Mouse (Mus musculus): ENCODE results near the gene Prkca. TPM values are rescaled to one million over a fixed set of nuclear protein-coding genes. Genes with fewer than 3 reads are reported as not detected.

Prkca gene
- polyA plus RNA-seq, 1 experiment, result 266 TPM

DNA sequence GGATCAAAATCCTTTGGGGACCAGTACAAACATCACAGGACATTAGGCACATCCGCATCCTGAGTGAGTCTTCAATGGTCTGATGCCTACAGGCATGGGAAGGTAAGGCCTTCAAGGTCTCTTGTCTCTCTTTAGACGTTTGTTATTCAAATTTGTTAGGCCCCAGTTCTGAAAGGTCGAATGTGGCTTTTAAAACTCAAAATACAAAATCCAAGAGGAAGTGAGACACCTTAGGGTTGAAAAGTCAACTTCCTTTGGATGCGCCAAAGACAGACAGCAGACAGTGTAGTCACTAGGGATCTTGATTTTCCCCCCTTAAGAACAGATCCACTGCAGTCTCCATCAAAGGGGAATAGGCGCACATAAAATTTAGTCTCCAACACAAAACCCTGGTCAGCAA is 187.6 kb downstream of the Prkca start:
- TF ChIP-seq CTCF (IDR thresholded peaks at IDR 0.05; ENCODE audit: insufficient read depth, low read depth, low read length) (no peak), POLR2A (IDR thresholded peaks at IDR 0.05; ENCODE audit: insufficient read depth, low read depth, low read length) (no peak)
- Histone ChIP-seq H3K27ac (ENCODE audit: insufficient read depth, low read depth, low read length) (no peak overlapping the region), H3K4me1 (ENCODE audit: control insufficient read depth, insufficient read depth, low read length) (peaks cover 24% of the 10 kb centered on the region), H3K4me3 (ENCODE audit: insufficient read depth, low read depth, low read length) (no peak overlapping the region)
- WGBS, result 89% methylated on average over 5 of the region's 5 CpGs

DNA sequence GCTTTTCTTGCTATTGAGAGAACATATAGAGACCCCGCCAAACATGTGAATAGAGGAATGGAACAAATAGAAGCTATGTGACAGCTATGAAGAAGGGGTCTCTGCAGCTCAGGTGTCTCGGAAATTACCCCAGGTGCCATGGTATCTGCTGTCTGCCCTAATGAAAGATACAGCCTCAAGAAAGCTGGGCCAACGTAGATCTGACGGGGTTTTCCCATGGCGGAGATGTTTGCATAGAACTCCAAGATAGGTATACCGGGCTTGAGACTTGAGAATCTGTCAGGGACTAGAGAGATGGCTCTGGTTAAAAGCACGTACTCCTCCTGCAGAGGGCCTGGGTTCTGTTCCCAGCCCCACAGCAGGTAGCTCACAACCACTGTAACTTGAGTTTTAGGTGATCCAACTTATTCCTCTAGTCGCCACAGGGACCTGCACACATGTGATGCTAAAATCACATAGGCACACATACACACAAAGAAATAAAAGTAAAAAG is 188.6 kb downstream of the Prkca start:
- no peak for TF ChIP-seq CTCF (IDR thresholded peaks at IDR 0.05; ENCODE audit: insufficient read depth, low read depth, low read length)
- TF ChIP-seq POLR2A (IDR thresholded peaks at IDR 0.05; ENCODE audit: insufficient read depth, low read depth, low read length), result no peak
- 94% methylated on average over 8 of the region's 8 CpGs for WGBS
- Histone ChIP-seq H3K27ac (ENCODE audit: insufficient read depth, low read depth, low read length) (peak overlapping the region; percentile 15; the same call in 1 of the 2 replicates), H3K4me3 (ENCODE audit: insufficient read depth, low read depth, low read length) (no peak overlapping the region), H3K4me1 (ENCODE audit: control insufficient read depth, insufficient read depth, low read length) (peaks cover 32% of the 10 kb centered on the region)

DNA sequence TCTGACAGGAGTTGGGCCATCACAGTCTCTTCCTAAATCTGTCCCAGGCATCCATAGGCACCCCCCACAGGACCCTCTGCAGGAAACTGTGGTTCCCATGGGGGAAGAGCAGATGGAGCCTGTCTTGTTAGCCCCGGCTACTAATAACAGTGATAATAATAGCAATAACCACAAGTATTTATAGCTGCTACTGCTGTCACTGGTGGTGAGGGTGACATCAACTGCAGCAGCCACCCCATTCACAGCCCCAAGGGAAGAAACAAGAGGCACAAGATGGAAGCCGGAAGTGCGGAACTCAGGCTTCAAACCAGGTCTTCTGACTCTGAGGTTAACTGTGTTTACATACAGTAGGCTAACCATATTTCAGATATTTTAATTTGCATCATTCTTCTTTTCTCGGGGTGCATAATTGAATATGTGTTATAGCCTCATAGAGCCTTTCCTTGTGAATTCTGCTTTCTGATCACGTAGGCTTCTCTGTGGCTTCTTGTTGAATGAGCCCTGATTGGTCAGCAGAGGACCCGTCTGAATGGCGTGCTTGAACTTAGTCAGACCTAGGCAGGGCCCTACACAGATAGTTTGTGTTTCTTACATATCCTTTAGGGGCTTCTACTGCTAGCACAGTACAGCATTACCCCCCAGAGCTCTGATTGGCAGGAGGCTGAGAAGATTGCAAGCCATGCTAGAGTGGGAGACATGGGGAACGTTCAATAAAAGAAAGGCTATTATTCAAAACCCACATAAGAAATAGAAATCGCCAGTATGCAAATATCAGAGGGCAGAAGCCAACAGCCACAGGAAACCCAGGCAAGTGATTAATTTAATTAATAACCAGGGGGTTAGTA is 189.5 kb downstream of the Prkca start:
- TF ChIP-seq POLR2A (IDR thresholded peaks at IDR 0.05; ENCODE audit: insufficient read depth, low read depth, low read length) (no peak), CTCF (IDR thresholded peaks at IDR 0.05; ENCODE audit: insufficient read depth, low read depth, low read length) (no peak)
- Histone ChIP-seq H3K4me3 (ENCODE audit: insufficient read depth, low read depth, low read length) (no peak overlapping the region), H3K27ac (ENCODE audit: insufficient read depth, low read depth, low read length) (peak overlapping the region; percentile 96), H3K4me1 (ENCODE audit: control insufficient read depth, insufficient read depth, low read length) (peaks cover 37% of the 10 kb centered on the region)
- 43% methylated on average over 9 of the region's 9 CpGs for WGBS

DNA sequence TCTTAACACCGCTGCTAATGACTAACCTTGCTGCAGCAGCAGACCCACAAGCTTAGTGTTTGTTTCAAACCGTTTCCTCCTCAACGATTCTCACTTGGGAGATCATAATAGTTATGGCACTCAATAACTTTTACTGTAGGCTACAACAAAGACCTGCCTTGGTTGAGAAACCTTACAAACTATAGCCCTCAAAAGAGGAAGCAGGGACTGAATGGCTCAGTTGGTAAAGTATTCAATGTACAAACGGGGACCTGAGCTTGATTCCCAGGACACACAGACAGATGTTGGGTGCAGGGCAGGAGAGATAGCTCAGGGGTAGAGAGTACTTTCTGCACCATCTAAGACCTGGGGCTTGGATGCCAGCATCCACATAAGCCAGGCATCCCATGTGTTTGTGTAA is 191.1 kb downstream of the Prkca start:
- Histone ChIP-seq H3K27ac (ENCODE audit: insufficient read depth, low read depth, low read length) (peak overlapping the region; percentile 96), H3K4me3 (ENCODE audit: insufficient read depth, low read depth, low read length) (no peak overlapping the region), H3K4me1 (ENCODE audit: control insufficient read depth, insufficient read depth, low read length) (peaks cover 41% of the 10 kb centered on the region)
- WGBS, result 27% methylated on average over 4 of the region's 4 CpGs
- TF ChIP-seq POLR2A (IDR thresholded peaks at IDR 0.05; ENCODE audit: insufficient read depth, low read depth, low read length) (no peak), CTCF (IDR thresholded peaks at IDR 0.05; ENCODE audit: insufficient read depth, low read depth, low read length) (no peak)

DNA sequence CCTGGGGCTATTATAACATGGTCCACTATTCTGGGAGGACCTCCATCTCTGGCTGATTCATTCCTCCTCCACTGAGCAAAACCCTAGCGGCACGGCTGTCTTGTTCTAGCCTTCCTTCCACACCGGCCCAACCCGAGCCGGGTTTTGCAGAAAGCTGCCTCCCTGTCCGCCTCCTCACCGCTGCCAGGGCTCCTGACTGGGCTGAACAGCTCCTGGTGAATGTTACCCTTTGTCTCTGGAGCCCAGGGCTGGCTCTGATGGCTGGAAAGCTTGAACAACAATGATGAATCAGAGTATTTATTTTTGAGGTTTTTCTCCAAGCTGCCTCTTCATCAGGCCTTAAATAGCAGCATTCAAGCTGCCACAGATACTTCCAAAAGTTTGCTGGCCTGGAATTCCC is 193.3 kb downstream of the Prkca start:
- TF ChIP-seq POLR2A (IDR thresholded peaks at IDR 0.05; ENCODE audit: insufficient read depth, low read depth, low read length), result no peak
- TF ChIP-seq CTCF (IDR thresholded peaks at IDR 0.05; ENCODE audit: insufficient read depth, low read depth, low read length), result no peak
- Histone ChIP-seq H3K27ac (ENCODE audit: insufficient read depth, low read depth, low read length) (peak overlapping the region; percentile 96), H3K4me3 (ENCODE audit: insufficient read depth, low read depth, low read length) (no peak overlapping the region), H3K4me1 (ENCODE audit: control insufficient read depth, insufficient read depth, low read length) (peaks cover 44% of the 10 kb centered on the region)
- WGBS, result 8% methylated on average over 7 of the region's 7 CpGs

DNA sequence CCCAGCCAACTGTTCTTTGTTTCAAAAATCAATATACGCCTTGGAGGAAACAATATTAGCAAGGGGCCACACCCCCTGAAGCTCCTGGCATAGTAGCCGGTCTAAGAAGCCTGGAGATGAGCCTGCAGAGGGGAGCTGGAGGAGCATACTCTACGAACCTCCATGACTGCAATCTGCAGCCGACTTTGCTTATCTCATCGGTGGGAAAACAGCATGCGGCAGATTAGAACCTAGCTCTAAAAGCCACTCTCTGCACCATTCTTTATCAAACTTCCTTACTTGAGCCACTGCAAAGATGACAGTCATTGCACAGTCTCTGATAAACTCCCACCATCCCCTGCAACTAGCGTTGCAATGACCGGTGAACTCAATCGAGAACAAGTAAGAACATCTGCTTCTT is 194.5 kb downstream of the Prkca start:
- H3K4me3 ChIP-seq (ENCODE audit: insufficient read depth, low read depth, low read length), result no peak overlapping the region
- peaks cover 44% of the 10 kb centered on the region for H3K4me1 ChIP-seq (ENCODE audit: control insufficient read depth, insufficient read depth, low read length)
- no peak for TF ChIP-seq POLR2A (IDR thresholded peaks at IDR 0.05; ENCODE audit: insufficient read depth, low read depth, low read length)
- no peak for TF ChIP-seq CTCF (IDR thresholded peaks at IDR 0.05; ENCODE audit: insufficient read depth, low read depth, low read length)
- 32% methylated on average over 9 of the region's 9 CpGs for WGBS
- H3K27ac ChIP-seq (ENCODE audit: insufficient read depth, low read depth, low read length), result peak overlapping the region; percentile 50

DNA sequence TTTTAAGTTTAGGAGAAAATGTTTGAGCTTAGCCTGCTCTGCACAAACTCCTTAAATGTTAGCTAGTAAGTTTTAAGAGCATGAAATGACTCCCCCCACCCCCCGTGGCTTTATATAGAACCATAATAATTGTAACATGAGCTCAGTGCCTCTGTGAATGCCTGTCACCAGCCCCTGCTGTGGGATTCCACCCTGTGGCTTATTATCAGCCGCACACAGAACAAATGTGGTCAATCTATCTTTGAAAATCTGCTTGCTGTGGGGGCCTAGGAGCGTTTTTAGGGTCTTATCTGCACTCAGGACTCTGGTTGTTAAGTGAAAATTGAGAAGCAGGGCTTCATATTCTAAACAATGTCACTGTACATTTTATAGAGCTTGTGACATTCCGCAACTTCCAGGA is 195.2 kb downstream of the Prkca start:
- Histone ChIP-seq H3K4me1 (ENCODE audit: control insufficient read depth, insufficient read depth, low read length) (peaks cover 37% of the 10 kb centered on the region), H3K27ac (ENCODE audit: insufficient read depth, low read depth, low read length) (peak overlapping the region; percentile 50), H3K4me3 (ENCODE audit: insufficient read depth, low read depth, low read length) (no peak overlapping the region)
- WGBS, result 36% methylated on average over 4 of the region's 4 CpGs
- no peak for TF ChIP-seq CTCF (IDR thresholded peaks at IDR 0.05; ENCODE audit: insufficient read depth, low read depth, low read length)

DNA sequence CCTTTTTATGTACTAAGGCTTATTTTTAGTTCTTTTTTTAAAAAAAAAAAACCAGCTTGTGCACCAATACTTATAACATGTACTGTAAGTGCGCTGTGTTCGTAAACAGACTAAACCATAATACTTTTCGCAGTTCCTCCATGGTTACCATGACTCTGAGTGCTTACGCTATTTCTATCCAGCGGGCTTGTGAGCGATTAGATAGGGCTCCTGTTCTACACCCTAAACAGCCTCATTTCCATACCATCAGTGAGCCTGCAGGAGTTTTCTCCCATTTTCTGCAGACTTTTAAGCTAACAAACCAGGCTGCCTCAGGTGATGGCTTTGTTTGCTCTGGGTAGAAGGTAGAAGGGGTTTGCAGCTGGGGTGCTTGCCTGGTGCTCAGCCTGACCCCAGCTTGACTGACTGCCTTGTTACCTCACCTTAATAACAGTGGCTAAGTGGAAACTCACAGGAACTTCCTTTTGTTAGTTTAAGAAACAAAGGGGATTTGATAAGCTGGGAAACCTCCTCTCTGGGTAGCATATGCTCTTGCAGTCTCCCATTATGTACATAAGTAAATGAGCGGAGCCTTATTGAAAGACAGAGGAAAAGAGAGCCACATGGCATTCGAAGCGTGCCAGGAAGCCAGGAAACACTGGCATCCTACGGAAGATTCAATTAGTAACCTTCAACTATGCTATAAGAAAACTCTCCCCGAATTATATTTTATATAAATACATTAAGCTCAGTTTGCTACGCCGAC is 197.8 kb downstream of the Prkca start:
- peak overlapping the region; percentile 47 for H3K27ac ChIP-seq (ENCODE audit: insufficient read depth, low read depth, low read length)
- WGBS, result 45% methylated on average over 13 of the region's 13 CpGs
- H3K4me3 ChIP-seq (ENCODE audit: insufficient read depth, low read depth, low read length), result no peak overlapping the region
- peaks cover 30% of the 10 kb centered on the region for H3K4me1 ChIP-seq (ENCODE audit: control insufficient read depth, insufficient read depth, low read length)
- TF ChIP-seq POLR2A (IDR thresholded peaks at IDR 0.05; ENCODE audit: insufficient read depth, low read depth, low read length) (no peak), CTCF (IDR thresholded peaks at IDR 0.05; ENCODE audit: insufficient read depth, low read depth, low read length) (no peak)

DNA sequence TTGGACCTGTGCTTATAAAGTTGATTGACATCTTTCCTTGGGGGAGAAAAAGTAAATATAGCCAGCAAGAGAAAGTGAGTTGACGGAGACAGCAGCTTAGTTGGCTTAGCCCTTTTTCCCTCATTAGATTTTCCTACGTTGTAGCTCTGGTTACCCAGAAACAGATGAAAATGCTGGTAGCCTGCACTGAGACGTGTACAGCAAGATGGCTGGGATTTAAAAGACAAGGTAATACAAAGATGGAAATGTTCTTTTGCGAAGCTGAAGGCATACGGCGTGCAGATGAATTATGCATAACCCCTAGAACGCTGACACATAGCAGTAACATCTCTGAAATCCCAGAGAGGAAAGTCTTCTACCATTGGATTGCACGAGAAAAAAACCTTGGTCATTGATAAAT is 198.6 kb downstream of the Prkca start:
- 0 out of 2 replicates have a peak overlapping the region, but pooled peaks have one; percentile 12 for H3K27ac ChIP-seq (ENCODE audit: insufficient read depth, low read depth, low read length)
- WGBS, result 73% methylated on average over 8 of the region's 8 CpGs
- no peak overlapping the region for H3K4me3 ChIP-seq (ENCODE audit: insufficient read depth, low read depth, low read length)
- peaks cover 26% of the 10 kb centered on the region for H3K4me1 ChIP-seq (ENCODE audit: control insufficient read depth, insufficient read depth, low read length)
- no peak for TF ChIP-seq CTCF (IDR thresholded peaks at IDR 0.05; ENCODE audit: insufficient read depth, low read depth, low read length)
- no peak for TF ChIP-seq POLR2A (IDR thresholded peaks at IDR 0.05; ENCODE audit: insufficient read depth, low read depth, low read length)

Data from olfactory bulb, adult 2 months (tissue).